Mouse (Mus musculus) adrenal gland, postnatal 10 days (tissue): ENCODE measurements around the gene Cend1. TPM values are rescaled to one million over a fixed set of nuclear protein-coding genes. Genes with fewer than 3 reads are reported as not detected.
"Not testable (repeated sequence)": the region's sequence is repeated elsewhere in the genome, so short reads cannot be mapped to it uniquely, and the experiment has no call there.

ENCODE experiments used
- DNase-seq: peaks from one replicate; pipeline ENCODE4 v3.0.0; 2021; ENCODE audit warnings: mixed read lengths
- total RNA-seq, 2 experiments: library from RNA; stranded (reverse); gene quantifications; 2 replicates each; pipeline ENCODE4 v1.2.3; 2021

Cend1 gene
- total RNA-seq, 2 experiments from 2014 or later = 2.5 to 6.4 TPM

DNA sequence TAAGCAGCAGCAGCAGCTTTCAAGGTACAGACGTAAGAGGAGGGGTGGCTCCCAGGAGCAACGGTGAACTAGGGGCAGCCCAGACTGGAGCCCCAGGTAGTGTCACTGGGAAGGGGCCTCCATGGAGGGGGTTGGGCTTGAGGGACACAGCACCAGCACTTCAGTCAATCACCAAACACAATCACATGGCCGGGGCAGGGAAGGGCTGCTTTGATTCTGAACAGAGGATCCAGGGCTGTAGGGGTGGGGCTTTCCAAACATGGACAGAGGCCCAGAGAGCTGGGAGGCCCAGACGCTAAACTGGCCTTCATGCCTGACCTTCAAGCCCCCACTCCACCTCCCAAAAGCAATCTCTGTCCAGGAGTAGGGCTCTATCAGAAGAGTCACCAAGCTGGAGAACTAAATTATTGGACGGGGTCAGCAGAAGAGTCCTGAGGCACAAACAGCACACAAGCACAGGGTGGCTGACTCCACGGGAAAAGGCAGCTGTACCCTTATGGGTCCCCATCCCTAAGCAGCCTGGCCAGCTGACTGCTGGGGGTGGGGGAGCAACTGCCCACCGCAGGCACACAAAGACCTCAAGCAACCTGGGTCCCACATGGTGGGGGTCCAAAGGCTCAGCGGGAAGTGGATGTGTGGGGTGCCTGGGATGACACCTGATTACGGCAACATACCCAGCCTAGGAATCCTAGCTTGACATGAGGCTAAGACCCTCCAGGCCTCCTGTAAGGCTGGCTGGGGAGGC, 721 bp upstream of the Cend1 start:
- DNase-seq = peak; percentile 68

DNA sequence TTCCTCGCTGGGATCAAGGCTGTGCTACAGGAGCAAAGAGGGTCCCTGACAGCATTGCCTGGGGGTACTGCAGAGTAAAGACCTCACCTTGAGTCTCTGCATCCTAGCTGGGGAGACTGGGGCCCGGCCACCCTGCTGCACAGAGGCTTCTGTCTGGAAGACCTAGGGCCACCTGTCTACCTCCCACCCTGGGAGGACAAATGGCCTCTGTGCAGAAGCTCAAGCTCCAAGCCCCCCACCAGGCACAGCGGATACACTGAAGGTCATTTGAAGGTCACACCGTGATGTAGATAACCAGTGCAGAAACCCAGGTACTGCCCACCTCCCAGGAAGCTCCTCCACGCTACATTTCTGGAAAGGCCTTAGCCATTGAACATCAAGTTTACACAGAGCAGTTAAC, 590 bp downstream of the Cend1 start:
- no peak for DNase-seq

DNA sequence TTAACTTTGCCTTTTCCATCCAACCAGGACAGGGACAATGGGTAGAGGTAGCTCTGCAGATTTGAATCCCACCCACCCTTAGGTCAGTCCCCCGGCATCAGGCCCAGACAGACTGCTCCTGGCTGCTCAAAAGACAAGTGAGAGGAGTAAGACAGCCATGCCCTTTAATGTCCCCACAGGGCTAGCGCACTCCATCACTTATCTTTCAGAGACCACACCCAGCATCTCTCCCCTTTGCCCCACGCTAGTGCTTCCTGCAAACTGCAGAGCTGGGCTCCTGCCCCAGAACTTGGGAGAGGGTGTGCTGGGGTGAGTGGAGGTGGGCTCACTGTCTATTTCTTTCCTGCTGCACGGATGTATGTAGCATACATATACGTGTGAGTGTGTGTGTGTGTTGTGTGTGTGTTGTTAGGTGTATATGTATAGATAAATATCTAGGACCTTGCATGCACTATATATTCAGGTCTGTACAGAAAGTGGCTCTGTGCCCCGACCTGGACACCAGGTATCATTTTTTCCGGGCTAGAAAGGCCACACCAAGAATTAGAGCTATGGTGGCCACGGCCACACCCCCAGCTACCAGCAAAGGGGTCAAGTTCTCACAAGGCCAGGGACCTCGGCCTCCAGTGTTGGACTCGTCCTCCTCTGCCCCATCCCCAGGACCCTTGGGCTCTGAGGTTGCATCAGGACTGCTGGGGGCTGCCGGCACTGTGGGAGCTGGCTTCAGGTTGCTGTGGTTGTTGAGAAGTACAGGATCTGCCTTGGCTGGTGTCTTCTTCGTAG, 2.2 kb downstream of the Cend1 start:
- DNase-seq = no peak

GRCm38 (mm10) chr7:141423811-141424210, 5.5 kb downstream of the Cend1 start:
- DNase-seq = no peak

- DNase-seq = no peak
Observed at GRCm38 (mm10) chr7:141420030-141420702, 9.1 kb downstream of the Cend1 start.

GRCm38 (mm10) chr7:141418970-141419369, 10.3 kb downstream of the Cend1 start:
- DNase-seq = peak; percentile 60

DNA sequence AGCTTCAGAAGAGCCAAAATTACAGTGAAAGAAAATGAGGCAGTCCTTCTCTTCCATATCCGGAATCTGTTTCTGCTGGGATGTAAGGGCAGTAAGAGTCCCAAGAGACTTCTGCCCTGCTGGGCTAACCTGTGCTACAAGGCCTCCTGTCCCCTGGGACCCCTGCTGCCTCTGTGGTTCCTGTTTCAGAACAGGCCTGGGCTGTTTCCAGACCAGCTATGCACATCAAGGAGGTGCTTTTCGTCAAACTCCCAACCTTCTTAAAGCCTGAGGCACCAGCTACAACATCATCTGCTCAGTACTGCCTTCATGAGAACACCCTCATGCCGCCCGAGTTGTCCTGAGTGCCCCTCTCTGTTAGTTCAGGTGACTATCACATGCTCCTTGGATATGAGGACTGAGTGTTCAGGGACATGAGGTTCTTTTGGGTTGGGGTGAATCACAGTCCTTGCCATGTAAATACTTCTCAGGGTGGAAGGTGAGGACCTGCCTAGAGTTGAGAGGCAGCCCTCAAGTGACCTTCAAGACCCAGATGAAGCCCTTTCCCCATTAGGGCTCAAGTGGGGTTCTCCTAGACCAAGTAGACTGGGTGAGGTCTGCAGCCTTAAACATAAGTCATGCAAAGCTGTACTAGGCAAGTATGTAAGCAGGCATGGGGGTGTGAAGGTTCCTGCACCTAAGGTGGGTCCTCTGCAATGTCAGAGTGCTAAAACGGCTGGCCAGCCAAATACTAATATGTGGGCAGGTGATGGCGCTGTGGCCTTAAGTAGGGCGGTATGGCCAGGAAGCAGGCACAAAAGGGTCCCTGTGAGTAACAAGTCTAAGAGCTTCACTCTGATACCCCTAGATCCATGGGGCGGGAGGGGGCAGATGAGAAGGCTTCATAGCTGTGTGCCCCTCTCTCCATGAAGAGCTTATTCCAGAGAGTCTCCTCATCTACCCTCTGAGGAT, 11.3 kb downstream of the Cend1 start:
- DNase-seq = no peak

DNA sequence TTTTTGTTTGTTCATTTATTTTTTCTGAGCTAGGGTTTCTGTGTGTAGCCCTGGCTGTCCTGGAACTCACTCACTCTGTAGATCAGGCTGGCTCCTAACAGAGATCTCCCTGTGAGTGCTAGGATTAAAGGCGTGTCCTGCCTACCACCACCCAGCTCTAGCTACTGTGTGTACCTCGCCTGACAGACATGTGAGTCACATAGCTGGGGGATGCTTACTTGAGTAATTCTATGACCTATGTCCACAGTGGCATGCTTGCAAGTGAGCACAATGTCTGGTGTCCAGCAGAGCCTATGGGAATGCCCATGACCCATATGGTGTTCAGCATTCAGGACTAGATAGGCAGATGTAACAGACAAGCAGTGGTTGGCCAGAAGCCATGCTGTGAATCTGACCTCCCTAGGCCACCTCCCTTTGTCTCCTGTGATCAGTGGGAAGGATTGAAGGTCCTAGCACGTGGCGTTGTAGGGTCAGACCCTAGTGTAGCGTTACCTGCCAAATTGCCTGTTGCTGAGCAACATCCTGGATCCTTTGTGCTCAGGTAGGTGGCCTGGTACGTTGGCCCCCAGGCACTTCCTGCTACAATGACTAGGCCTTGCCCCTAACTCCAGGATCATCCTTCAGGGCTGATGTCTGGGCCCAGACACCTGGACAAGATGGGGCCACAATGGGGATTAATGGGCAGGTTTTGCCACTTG, 13.0 kb downstream of the Cend1 start:
- no peak for DNase-seq

GRCm38 (mm10) chr7:141413809-141414584, 15.3 kb downstream of the Cend1 start, which contains the start of gene Gatd1:
Gene Gatd1 (minus strand): TSS chr7:141414136.
- DNase-seq = peak; percentile 100

GRCm38 (mm10) chr7:141413331-141413730, 16.0 kb downstream of the Cend1 start:
- DNase-seq = peak; percentile 30

GRCm38 (mm10) chr7:141411667-141412066, 17.6 kb downstream of the Cend1 start:
- no peak for DNase-seq

DNA sequence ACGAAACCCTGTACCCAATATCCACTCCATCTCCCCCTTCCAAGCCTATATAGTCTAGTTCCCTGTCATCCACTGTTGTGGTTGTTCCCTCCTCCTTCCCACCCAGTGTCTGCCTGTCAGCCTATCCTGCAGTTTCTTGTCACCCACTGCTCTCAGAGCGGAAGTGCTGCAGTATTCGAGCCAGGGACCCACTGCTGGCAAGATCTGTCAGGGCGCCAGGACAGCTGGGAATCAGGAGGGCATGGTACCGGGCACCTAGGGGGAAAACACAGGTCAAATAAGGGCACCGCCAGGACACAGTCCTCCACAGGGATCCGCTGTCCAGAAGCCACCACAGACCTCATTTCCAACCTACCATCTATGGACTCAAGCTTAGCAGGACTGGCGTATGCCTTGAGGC, 18.7 kb downstream of the Cend1 start:
- DNase-seq = no peak

DNA sequence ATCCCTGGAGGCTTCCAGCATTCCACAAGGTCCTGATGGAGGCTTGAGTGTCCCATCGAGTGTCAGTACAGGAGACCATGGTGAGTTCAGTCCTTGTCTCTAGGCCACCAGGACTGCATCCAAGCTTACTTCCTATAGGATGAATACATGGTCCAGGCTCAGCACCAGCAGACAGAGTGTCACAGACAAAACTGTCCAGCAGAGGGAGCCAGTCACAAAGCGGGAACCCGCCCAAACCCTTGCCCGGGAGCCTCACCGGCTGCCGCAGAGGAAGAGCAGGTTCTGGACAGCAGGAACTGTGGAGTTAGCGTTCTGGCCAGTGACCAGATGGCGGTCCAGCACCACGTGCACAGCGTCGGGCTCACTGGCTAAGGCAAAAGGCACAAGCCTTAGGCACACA, 20.5 kb downstream of the Cend1 start:
- DNase-seq = peak; percentile 95

GRCm38 (mm10) chr7:141407670-141408069, 21.6 kb downstream of the Cend1 start:
- not testable (repeated sequence) for DNase-seq

GRCm38 (mm10) chr7:141405466-141405865, 23.8 kb downstream of the Cend1 start:
- no peak for DNase-seq

DNA sequence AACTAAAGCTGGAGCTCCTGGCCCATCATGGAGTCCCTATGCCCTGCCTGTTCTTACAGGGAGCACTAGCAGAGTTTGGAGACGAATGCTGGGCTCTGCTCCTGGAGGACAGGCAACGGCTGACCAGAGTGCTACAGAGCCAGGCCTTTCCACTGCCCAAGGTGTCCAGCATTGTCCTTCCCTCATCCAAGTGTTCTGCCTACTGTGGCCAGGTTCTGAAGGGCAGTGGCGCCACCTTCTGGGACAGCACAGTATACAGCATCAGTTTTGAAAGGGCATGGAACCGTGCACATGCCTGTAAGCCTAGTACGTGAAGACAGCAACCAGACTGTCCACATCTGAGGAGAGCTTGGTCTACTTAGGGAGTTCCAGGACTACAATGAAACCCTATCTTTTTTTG, 26.0 kb downstream of the Cend1 start:
- DNase-seq = peak; percentile 78

DNA sequence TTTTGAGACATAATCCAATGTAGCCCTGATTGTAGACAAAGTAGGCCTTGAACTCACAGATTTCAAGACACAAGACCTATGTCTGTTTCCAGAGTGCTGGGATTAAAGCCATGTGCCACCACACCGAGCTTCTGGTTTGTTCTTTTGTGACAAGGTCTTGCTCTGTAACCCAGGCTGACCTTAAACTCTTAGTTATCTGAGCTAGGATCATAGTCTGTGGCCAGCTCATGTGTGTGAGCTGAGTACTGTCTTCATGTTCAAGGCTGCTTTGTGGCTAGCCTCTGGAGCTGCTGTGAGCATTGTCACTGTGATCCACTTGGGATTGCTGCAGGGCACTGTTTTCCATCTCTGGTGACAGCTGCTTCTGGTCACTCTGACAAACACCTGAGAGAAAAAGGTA, 33.9 kb downstream of the Cend1 start:
- no peak for DNase-seq

GRCm38 (mm10) chr7:141394771-141395170, 34.5 kb downstream of the Cend1 start:
- peak; percentile 86 for DNase-seq

DNA sequence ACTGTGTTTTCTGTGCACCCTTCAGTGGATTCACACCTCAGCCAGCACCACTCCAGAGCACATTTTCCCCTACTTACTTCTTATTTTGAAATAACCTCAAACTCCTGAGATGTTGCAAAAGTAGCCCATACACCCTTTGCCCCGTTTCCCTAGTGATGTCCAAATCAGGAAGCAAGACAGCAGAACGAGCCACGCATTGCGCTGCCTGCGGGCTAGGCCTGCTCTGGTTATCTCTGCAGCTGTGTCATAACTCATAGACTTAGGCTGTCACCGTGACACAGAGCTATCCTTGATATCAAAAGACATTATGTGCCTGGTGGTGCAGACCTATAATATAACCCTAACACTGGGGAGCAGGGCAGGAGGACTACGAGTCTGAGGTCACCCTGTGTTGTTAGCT, 35.1 kb downstream of the Cend1 start:
- DNase-seq = peak; percentile 66

- no peak for DNase-seq
Observed at GRCm38 (mm10) chr7:141392552-141393222, 36.6 kb downstream of the Cend1 start.
